Mouse (Mus musculus) heart, embryonic 12.5 days (tissue): ENCODE results near the gene Fdps. TPM values are rescaled to one million over a fixed set of nuclear protein-coding genes. Genes with fewer than 3 reads are reported as not detected.

Source experiments
- ATAC-seq: fragments of 200-750 bp; cut with Nextera tagmentation; 2 replicates; pipeline ENCODE4 v1.8.0; 2017; ENCODE audit warnings: moderate TSS enrichment, moderate library complexity; ENCODE audit not compliant: insufficient number of reproducible peaks, low FRiP score
- H3K27ac ChIP-seq: fragments of 300-500 bp; sonication (generic); 2 replicates; pipeline ENCODE4 v1.5.1; 2016; ENCODE audit warnings: mild to moderate bottlenecking, moderate library complexity; ENCODE audit not compliant: poor library complexity, severe bottlenecking
- H3K27me3 ChIP-seq: fragments of 300-500 bp; sonication (generic); replicated peaks from 2 replicates; pipeline ENCODE4 v1.6.1; 2016; ENCODE audit warnings: mild to moderate bottlenecking, moderate library complexity
- H3K36me3 ChIP-seq: fragments of 300-500 bp; sonication (generic); 2 replicates; pipeline ENCODE4 v1.6.1; 2016; ENCODE audit warnings: mild to moderate bottlenecking, moderate library complexity
- H3K4me1 ChIP-seq: fragments of 300-500 bp; sonication (generic); replicated peaks from 2 replicates; pipeline ENCODE4 v1.6.1; 2016; ENCODE audit warnings: mild to moderate bottlenecking
- H3K4me2 ChIP-seq: fragments of 300-500 bp; sonication (generic); 2 replicates; pipeline ENCODE4 v1.6.1; 2016; ENCODE audit warnings: mild to moderate bottlenecking, moderate library complexity
- H3K4me3 ChIP-seq: fragments of 300-500 bp; sonication (generic); 2 replicates; pipeline ENCODE4 v1.5.1; 2016; ENCODE audit warnings: mild to moderate bottlenecking
- H3K9ac ChIP-seq: fragments of 300-500 bp; sonication (generic); 2 replicates; pipeline ENCODE4 v1.6.1; 2016; ENCODE audit warnings: mild to moderate bottlenecking, moderate library complexity
- H3K9me3 ChIP-seq: fragments of 300-500 bp; sonication (generic); replicated peaks from 2 replicates; pipeline ENCODE4 v1.6.1; 2016; ENCODE audit warnings: mild to moderate bottlenecking, moderate library complexity
- WGBS: fragments of 180-500 bp; shearing (Covaris S2); methylation state at CpG from one replicate; pipeline ENCODE4 v1.1.7; 2016; 5-methylcytosine and 5-hydroxymethylcytosine counted together
- polyA plus RNA-seq: library from polyadenylated mRNA; unstranded; fragments of >200 nt; fragmentation: Nextera tagmentation; extraction: Ambion mirVana; gene quantifications from 2 replicates; pipeline ENCODE4 v1.2.1, GENCODE M21; 2016

The Fdps gene
- polyA plus RNA-seq, 1 experiment from 2014 or later: 136 TPM

DNA sequence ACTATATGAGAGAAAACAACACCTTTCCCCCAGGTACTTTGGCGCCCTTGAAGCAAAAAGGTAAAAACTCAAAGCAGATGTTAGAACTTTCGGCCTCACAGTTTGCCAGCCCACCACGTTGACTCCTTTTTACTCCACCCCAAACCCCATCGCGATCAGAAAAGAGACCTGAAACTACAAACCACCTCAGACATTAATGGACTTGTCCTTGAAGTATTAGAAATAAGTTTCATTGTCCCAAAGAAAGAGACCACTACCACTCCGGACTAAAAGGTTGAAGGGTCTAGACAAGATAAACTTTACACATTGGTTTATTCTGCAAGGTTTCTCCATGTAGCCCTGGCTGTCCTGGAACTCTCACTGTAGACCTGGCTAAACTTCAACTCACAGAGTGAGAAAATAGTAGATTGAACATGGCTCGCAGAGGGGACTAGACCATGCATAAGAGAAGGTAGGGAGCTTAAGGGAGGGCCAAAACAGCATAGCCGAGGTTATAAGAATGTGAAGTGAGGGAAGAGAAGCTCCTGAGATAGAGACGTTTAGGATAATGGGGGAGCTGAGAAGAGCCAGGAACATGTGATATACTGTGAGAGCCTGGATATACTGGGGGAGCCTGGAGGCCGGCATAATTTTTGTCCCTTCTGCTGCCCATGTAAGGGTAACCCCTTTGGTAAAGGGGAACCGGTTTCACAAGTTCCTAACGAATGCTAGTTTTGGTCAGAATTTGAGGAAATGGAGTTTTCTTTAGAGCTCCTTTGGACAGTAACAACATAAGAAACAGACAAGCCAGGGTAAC lies 934 bp upstream of the Fdps start:
- no peak overlapping the region for H3K9ac ChIP-seq
- peak overlapping the region; percentile 81; the same call in 1 of the 2 replicates for H3K4me3 ChIP-seq
- H3K36me3 ChIP-seq: peaks cover 24% of the 10 kb centered on the region
- 56% methylated on average over 12 of the region's 12 CpGs for WGBS
- no peak for ATAC-seq
- peak overlapping the region; percentile 65 for H3K4me2 ChIP-seq
- H3K27ac ChIP-seq: no peak overlapping the region
- peaks cover 17% of the 10 kb centered on the region for H3K4me1 ChIP-seq
- H3K27me3 ChIP-seq: no peaks in the 10 kb centered on the region
- H3K9me3 ChIP-seq: no peaks in the 10 kb centered on the region

DNA sequence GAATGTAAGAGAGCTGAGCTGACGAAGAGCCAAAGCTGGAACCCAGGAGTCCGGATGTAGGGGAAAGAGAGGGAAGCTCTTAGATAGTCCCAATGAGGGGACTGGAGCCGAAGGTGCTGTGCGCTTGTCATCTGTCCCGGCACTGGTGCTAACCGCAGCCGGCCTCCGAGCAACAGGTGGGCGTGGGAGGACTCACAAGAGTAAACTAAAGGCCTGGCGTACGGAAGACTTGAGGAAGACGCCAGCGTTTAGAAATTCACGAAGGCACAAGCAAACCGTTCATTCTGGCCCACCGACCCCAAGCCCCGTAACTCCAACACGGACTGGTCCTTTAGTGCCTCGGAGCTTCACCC lies 324 bp downstream of the Fdps start:
- peak; percentile 26; the same call in 1 of the 2 replicates for ATAC-seq
- H3K27ac ChIP-seq: peak overlapping the region; percentile 38; the same call in 1 of the 2 replicates
- H3K4me1 ChIP-seq: peaks cover 17% of the 10 kb centered on the region
- under 1% methylated on average over 19 of the region's 19 CpGs for WGBS
- H3K9me3 ChIP-seq: no peaks in the 10 kb centered on the region
- H3K9ac ChIP-seq: peak overlapping the region; percentile 74
- peak overlapping the region; percentile 81 for H3K4me3 ChIP-seq
- peaks cover 35% of the 10 kb centered on the region for H3K36me3 ChIP-seq
- no peaks in the 10 kb centered on the region for H3K27me3 ChIP-seq
- peak overlapping the region; percentile 83 for H3K4me2 ChIP-seq

DNA sequence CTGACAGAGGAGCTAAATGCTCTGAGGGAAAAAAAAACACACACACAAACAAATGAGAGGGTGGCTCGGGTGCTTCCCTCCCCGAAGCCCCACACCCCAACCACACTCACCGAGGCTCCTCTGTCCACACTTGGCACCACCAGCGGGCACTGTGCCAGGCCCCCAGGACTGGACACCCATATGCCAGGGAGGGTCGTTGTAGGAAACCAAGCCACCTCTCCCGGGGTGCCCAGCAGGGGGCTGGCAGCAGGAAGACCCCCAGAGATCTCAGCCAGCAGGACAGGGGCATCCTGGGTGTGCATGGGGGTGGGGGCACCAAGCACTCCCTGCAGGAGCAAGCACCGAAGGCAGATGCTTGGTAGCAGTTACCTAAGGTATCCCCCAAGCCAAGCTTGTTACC lies 948 bp downstream of the Fdps start, which contains the start of gene Gm43738:
TSS of gene Gm43738 (minus strand) at position 289 of the 400 bp plus-strand sequence.
- Histone ChIP-seq H3K9ac (peak within 1 kb of the TSS; percentile 74), H3K27ac (peak within 1 kb of the TSS; percentile 38; the same call in 1 of the 2 replicates), H3K9me3 (no peaks in the 10 kb centered on the region), H3K36me3 (peaks cover 41% of the 10 kb centered on the region), H3K27me3 (no peaks in the 10 kb centered on the region), H3K4me3 (peak within 1 kb of the TSS; percentile 81), H3K4me1 (peaks cover 17% of the 10 kb centered on the region), H3K4me2 (peak within 1 kb of the TSS; percentile 83)
- no peak for ATAC-seq
- 54% methylated on average over 7 of the region's 7 CpGs for WGBS

DNA sequence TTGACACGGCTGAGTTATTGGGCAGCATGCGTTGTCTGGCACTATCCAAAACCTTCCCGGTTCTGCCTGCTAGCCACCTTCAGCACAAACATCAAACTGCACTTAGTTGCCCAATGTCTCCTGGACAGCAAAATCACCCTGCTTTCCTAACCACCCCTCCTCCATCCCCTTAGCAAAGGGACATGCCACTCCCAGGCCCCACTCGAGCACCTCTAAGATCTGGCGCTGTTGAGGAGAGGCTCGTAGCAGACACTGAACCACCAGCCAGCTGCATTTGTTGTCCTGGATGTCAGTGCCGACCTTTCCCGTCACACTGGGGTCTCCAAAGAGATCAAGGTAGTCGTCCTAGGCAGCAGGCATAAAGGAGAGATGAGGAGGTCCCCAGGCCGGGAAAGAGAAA lies 7.7 kb downstream of the Fdps start:
- H3K36me3 ChIP-seq: peaks cover 48% of the 10 kb centered on the region
- peaks cover 17% of the 10 kb centered on the region for H3K4me1 ChIP-seq
- peaks cover 22% of the 10 kb centered on the region for H3K27me3 ChIP-seq
- WGBS: 83% methylated on average over 10 of the region's 10 CpGs
- no peak overlapping the region for H3K27ac ChIP-seq
- no peak overlapping the region for H3K4me2 ChIP-seq
- no peak for ATAC-seq
- H3K9ac ChIP-seq: no peak overlapping the region
- H3K9me3 ChIP-seq: no peaks in the 10 kb centered on the region
- H3K4me3 ChIP-seq: no peak overlapping the region

DNA sequence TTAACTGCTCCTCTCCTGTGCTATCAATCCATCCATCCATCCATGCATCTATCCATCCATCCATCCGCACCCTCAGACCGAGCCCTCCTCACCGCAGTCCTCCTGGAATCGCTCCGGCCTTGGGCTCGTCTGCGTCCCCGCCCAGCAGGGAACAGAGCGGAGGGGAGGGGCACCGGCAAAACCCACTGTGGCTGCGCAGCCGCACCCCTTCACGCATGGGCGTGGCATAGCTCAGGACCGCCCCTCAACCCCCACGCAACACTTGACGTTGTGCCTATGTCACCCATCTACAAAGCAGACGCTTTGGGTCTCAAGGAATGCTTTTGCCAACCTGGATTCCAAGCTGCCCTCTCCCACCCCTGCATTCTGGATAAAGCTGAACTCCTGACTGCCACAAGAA lies 8.6 kb downstream of the Fdps start, which contains the start of gene Rusc1:
TSS of gene Rusc1 (minus strand) at position 137 of the 400 bp plus-strand sequence.
- H3K27ac ChIP-seq: no peak within 1 kb of the TSS
- H3K4me3 ChIP-seq: peak within 1 kb of the TSS; percentile 34
- peaks cover 25% of the 10 kb centered on the region for H3K4me1 ChIP-seq
- H3K9ac ChIP-seq: peak within 1 kb of the TSS; percentile 70
- no peaks in the 10 kb centered on the region for H3K9me3 ChIP-seq
- H3K4me2 ChIP-seq: peak within 1 kb of the TSS; percentile 97
- 2% methylated on average over 18 of the region's 18 CpGs for WGBS
- H3K27me3 ChIP-seq: peaks cover 27% of the 10 kb centered on the region
- peak; percentile 63 for ATAC-seq
- peaks cover 42% of the 10 kb centered on the region for H3K36me3 ChIP-seq

DNA sequence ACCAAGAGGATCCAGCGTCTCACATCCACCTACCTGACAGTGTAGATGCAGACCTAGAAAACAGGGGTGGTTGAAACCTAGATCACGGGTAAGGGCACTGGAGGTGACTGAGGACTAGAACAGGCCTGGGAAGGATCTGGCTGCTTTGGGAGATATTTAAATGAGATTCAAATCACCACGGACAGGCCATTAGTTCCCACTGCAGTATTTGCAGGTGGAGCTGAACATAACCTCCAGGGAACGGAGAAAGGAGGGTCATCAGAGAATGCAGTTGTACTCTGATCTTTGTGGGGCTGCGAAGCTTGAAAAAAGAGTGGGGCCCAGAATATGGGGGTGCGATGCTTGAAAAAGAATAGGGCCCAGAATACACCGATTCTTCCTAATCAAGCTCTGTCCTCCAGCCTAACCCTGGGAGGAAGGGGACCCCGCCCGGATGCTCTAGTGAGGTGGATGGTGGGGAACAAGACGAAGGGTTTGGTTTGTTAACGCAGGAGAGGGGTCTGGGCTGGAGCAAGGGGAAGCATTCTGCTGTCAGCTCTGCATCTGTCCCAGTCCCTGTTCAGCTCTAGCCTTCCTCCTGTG lies 9.2 kb downstream of the Fdps start:
- no peak overlapping the region for H3K27ac ChIP-seq
- peaks cover 30% of the 10 kb centered on the region for H3K4me1 ChIP-seq
- H3K4me3 ChIP-seq: peak overlapping the region; percentile 34
- H3K4me2 ChIP-seq: peak overlapping the region; percentile 97
- no peaks in the 10 kb centered on the region for H3K9me3 ChIP-seq
- H3K9ac ChIP-seq: peak overlapping the region; percentile 50
- H3K36me3 ChIP-seq: peaks cover 38% of the 10 kb centered on the region
- whole genome bisulfite sequencing: 25% methylated on average over 11 of the region's 11 CpGs
- no peak for ATAC-seq
- H3K27me3 ChIP-seq: peaks cover 31% of the 10 kb centered on the region

DNA sequence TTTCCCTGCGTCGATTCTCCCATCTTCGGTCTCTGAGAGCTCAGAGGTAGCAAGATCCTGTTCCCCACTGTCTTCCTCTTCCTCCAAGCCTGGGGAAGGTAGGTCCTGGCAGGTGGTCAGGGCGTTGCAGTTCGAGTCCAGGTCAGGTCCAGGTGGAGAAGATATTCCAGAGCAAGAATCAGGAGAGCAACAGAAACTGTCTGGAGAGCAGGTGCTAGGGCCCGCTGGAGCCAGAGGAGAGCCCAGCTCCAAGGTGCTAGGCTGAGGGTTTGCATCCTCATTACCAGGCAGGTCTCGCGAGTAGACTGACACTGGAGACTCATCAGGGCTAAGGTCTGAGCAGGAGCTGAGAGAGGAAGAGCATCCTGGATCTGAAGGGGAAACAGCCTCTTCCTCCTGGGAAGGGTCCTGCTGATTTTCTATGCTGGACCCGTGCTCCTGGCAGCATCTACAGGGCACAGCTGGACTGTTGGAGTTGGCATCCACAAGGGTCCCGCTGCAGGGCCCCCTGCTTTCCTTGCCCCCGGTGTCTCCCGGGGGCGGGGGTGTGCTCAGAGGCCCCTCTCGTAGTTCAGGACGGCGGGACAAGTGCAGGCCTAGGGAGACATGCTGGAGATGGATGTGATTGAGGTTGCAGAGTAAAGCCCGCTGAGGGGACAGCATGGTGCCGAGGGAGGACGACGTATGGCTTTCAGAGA lies 9.8 kb downstream of the Fdps start:
- peak overlapping the region; percentile 70; the same call in 1 of the 2 replicates for H3K9ac ChIP-seq
- H3K4me1 ChIP-seq: peaks cover 33% of the 10 kb centered on the region
- 11% methylated on average over 20 of the region's 20 CpGs for WGBS
- no peak for ATAC-seq
- H3K27ac ChIP-seq: no peak overlapping the region
- peak overlapping the region; percentile 60 for H3K4me3 ChIP-seq
- no peaks in the 10 kb centered on the region for H3K9me3 ChIP-seq
- H3K4me2 ChIP-seq: peak overlapping the region; percentile 97
- peaks cover 31% of the 10 kb centered on the region for H3K36me3 ChIP-seq
- H3K27me3 ChIP-seq: peaks cover 31% of the 10 kb centered on the region

DNA sequence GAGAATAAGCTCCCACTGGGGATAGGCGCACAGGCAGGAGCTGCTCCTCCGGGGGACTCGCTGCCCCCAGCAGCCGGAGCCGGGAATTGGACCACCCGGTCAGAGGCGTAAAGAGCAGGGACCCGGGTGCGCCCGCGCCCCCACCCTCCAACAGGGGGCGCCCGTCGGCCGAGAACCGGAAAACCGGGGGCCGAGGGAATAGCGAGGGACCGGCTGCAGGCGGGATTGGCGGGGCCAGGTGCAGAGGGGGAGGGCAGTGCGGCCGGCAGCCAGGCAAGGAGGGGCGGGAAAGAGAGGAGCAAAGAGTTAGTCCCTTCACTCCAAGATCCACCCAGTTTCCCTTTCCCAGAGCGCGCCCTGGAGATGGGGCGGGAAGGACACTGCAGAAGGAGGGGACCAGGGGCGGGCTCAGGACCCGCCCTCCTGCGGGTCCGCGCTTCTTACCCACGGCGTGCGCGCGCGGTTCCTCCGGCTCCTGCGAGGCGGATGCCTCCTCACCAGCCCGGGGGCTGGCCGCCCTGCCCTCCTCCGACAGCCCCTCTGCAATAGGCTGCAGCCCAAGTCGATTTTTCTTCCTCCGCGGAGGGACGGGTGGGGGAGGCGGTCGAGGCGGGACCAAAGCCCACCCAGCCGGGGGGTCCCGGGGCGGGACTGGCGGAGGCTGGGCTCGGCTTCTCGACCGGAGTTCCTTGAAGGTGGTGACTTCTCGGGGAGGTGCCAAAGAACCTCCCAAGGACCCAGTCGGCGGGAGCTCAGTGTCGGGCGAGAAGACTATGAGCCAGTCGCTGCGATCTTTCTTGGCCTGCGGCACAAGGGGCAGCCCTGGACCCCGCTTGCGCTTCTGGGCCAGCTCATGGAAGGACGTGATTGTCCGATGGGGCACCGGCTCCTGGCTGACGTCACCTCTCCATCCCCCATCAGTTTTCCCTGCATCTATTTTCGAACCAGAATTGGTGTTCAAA lies 10.8 kb downstream of the Fdps start:
- H3K4me1 ChIP-seq: peaks cover 33% of the 10 kb centered on the region
- peaks cover 31% of the 10 kb centered on the region for H3K27me3 ChIP-seq
- ATAC-seq: peak; percentile 65
- H3K9me3 ChIP-seq: no peaks in the 10 kb centered on the region
- H3K27ac ChIP-seq: peak overlapping the region; percentile 29; the same call in 1 of the 2 replicates
- H3K36me3 ChIP-seq: peaks cover 29% of the 10 kb centered on the region
- H3K4me2 ChIP-seq: peak overlapping the region; percentile 97
- H3K9ac ChIP-seq: peak overlapping the region; percentile 70
- WGBS: under 1% methylated on average over 69 of the region's 74 CpGs
- peak overlapping the region; percentile 60 for H3K4me3 ChIP-seq

DNA sequence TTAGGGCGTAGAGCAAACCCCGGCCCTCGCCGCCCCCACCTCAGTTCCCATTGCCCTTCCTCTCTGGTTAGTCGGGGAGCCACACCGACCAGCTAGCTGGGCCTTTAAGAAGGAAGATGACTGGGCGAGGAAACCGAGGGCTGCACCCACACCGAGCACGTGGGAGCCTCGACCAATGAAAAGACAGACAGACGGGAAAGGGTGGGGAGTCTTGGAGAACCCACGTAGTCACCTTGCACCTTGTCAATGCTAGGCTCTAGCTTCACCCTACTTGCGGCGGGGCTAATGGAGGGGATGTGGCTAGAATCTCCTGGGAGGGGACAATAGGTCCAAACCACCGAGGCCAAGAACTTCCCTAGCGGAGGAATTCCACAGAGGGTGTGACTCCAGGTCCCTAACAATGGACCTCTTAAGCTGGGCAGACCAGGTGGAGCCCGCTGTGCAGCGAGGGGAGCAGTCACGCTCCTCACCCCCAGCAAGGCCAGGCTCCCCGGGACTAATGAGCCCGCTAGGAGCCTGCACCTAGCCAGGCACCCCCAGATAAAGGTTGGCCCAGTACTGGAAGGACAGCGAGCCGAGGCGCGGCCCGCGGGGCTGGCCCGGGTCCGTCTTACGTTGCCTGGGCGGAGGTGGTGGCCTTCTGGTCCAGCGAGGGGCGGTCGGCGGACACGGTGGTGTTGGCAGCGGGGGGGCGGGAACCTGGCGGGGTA lies 11.7 kb downstream of the Fdps start:
- H3K4me1 ChIP-seq: peaks cover 33% of the 10 kb centered on the region
- H3K9me3 ChIP-seq: no peaks in the 10 kb centered on the region
- peak overlapping the region; percentile 60 for H3K4me3 ChIP-seq
- ATAC-seq: peak; percentile 88
- under 1% methylated on average over 40 of the region's 40 CpGs for WGBS
- H3K27me3 ChIP-seq: peaks cover 31% of the 10 kb centered on the region
- H3K4me2 ChIP-seq: peak overlapping the region; percentile 97
- peak overlapping the region; percentile 29; the same call in 1 of the 2 replicates for H3K27ac ChIP-seq
- H3K9ac ChIP-seq: peak overlapping the region; percentile 70
- peaks cover 21% of the 10 kb centered on the region for H3K36me3 ChIP-seq

DNA sequence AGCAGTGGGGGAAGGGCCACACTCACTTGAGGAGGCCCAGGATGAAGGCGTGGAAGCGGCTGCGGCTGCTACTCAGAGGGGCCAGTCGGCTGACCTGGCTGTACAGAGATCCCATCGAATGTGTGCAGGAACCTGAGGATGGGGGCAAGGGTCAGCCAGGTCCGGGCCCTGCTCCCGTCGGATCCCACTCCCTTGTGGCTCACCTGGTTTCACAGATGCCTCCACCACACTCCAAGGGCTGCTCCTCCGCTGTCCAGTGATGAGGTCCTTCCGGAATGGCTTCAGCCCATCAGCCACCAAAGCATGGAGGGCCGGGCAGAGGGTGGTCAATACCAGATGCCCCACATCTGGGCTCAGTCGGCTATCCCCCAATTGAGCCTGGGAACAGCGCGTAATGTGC lies 12.8 kb downstream of the Fdps start:
- Histone ChIP-seq H3K27me3 (peaks cover 30% of the 10 kb centered on the region), H3K4me2 (peak overlapping the region; percentile 97), H3K9ac (0 out of 2 replicates have a peak overlapping the region, but pooled peaks have one; percentile 57), H3K9me3 (no peaks in the 10 kb centered on the region), H3K36me3 (peaks cover 20% of the 10 kb centered on the region), H3K27ac (no peak overlapping the region), H3K4me1 (peaks cover 39% of the 10 kb centered on the region), H3K4me3 (peak overlapping the region; percentile 60)
- 55% methylated on average over 14 of the region's 14 CpGs for WGBS
- no peak for ATAC-seq
